Mouse (Mus musculus): ENCODE results near the gene Srgap1. TPM values are rescaled to one million over a fixed set of nuclear protein-coding genes. Genes with fewer than 3 reads are reported as not detected.

Srgap1 gene
- polyA plus RNA-seq, 1 experiment from 2014 or later = 35.5 TPM

GRCm38 (mm10) chr10:121956505-121956904 lies 90.6 kb downstream of the Srgap1 start:
- ATAC-seq (ENCODE audit: low FRiP score) = no peak
- H3K4me3 ChIP-seq = no peak overlapping the region
- H3K4me2 ChIP-seq (replicated peaks) = no peak overlapping the region
- WGBS = 75% methylated on average over 11 of the region's 11 CpGs
- H3K27ac ChIP-seq = peak overlapping the region; percentile 64
- peaks cover 32% of the 10 kb centered on the region for H3K4me1 ChIP-seq
- H3K36me3 ChIP-seq = no peaks in the 10 kb centered on the region
- H3K9me3 ChIP-seq (replicated peaks) = no peaks in the 10 kb centered on the region
- no peaks in the 10 kb centered on the region for H3K27me3 ChIP-seq
- H3K9ac ChIP-seq = no peak overlapping the region

GRCm38 (mm10) chr10:121955730-121956129 lies 91.4 kb downstream of the Srgap1 start:
- H3K4me2 ChIP-seq (replicated peaks) = no peak overlapping the region
- no peaks in the 10 kb centered on the region for H3K36me3 ChIP-seq
- H3K27ac ChIP-seq = peak overlapping the region; percentile 64; the same call in 1 of the 2 replicates
- H3K9me3 ChIP-seq (replicated peaks) = no peaks in the 10 kb centered on the region
- no peak overlapping the region for H3K9ac ChIP-seq
- 64% methylated on average over 4 of the region's 4 CpGs for WGBS
- H3K4me1 ChIP-seq = peaks cover 25% of the 10 kb centered on the region
- ATAC-seq (ENCODE audit: low FRiP score) = peak; percentile 58
- no peaks in the 10 kb centered on the region for H3K27me3 ChIP-seq
- H3K4me3 ChIP-seq = no peak overlapping the region

GRCm38 (mm10) chr10:121954877-121955276 lies 92.2 kb downstream of the Srgap1 start:
- no peaks in the 10 kb centered on the region for H3K9me3 ChIP-seq (replicated peaks)
- H3K27me3 ChIP-seq = no peaks in the 10 kb centered on the region
- no peak overlapping the region for H3K4me2 ChIP-seq (replicated peaks)
- no peak overlapping the region for H3K4me3 ChIP-seq
- no peak overlapping the region for H3K27ac ChIP-seq
- WGBS = 85% methylated on average over 6 of the region's 6 CpGs
- no peak for ATAC-seq (ENCODE audit: low FRiP score)
- H3K36me3 ChIP-seq = no peaks in the 10 kb centered on the region
- H3K4me1 ChIP-seq = peaks cover 25% of the 10 kb centered on the region
- H3K9ac ChIP-seq = no peak overlapping the region

DNA sequence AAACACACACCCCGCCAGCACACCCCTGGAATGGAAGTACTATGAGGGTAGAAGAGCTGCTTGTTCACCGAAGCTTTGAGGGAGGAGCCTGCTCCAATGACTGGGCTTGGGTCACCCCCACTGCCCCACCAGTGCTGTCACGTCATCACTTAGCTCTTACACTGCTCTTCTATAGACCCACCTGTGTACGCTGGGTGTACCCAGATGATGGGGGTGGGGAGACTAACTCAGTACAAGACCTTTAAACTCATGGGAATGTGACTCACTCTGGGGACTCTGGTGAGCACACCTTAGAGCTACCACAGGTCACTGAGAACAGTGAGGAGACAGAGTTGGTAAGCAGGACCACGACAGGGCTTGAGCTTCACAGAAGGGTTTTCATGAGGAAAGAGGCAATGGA lies 94.1 kb downstream of the Srgap1 start:
- Histone ChIP-seq H3K36me3 (no peaks in the 10 kb centered on the region), H3K27me3 (no peaks in the 10 kb centered on the region), H3K4me1 (peaks cover 21% of the 10 kb centered on the region), H3K4me3 (no peak overlapping the region), H3K27ac (no peak overlapping the region), H3K9me3 (replicated peaks) (no peaks in the 10 kb centered on the region), H3K9ac (no peak overlapping the region), H3K4me2 (replicated peaks) (no peak overlapping the region)
- no peak for ATAC-seq (ENCODE audit: low FRiP score)
- WGBS = 94% methylated on average over 5 of the region's 5 CpGs

DNA sequence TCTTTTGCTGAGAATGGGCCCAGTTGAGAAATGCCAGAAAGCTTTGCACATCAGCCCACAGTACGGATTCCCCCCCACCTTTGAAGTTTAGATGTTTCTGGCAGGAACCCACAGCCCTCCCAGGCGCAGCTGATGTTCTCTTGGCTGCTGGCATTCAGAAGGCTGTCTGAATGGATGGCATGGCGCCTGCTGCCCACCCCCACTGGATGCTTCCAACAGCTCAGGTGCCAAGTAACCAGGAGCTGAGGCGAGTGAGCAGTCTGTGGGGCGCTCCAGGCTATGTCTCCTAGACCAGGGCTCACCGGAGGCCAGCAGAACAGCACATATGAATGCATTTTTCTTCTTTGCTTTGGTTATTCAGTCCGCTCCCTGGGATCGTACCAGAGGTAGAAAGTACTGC lies 100.9 kb downstream of the Srgap1 start:
- Histone ChIP-seq H3K27ac (no peak overlapping the region), H3K9ac (no peak overlapping the region), H3K27me3 (no peaks in the 10 kb centered on the region), H3K4me2 (replicated peaks) (no peak overlapping the region), H3K36me3 (no peaks in the 10 kb centered on the region), H3K4me3 (no peak overlapping the region), H3K9me3 (replicated peaks) (no peaks in the 10 kb centered on the region), H3K4me1 (no peaks in the 10 kb centered on the region)
- ATAC-seq (ENCODE audit: low FRiP score) = no peak
- 87% methylated on average over 8 of the region's 8 CpGs for WGBS

DNA sequence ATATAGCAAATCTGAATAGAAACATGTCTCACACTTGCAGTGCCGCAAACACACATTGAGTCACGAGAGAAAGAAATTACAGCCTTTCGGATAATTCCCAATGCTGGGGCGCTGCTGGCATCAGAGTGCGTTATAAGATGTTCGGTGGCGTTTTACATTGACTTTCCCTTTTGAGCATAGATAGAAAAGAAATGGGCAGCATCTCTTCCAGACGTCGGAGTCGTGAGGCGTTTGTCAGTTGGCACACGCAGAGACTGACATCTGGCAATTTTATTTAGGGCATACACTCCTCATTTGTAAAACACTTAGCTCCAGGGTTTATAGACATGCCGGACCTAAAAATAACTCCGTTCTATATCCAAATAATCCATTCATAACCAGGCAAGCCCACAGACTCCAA lies 115.2 kb downstream of the Srgap1 start:
- 91% methylated on average over 14 of the region's 14 CpGs for WGBS
- Histone ChIP-seq H3K36me3 (no peaks in the 10 kb centered on the region), H3K27me3 (no peaks in the 10 kb centered on the region), H3K4me2 (replicated peaks) (no peak overlapping the region), H3K4me1 (peaks cover 7% of the 10 kb centered on the region; the same call in 1 of the 2 replicates), H3K4me3 (no peak overlapping the region), H3K9ac (no peak overlapping the region), H3K9me3 (replicated peaks) (no peaks in the 10 kb centered on the region), H3K27ac (no peak overlapping the region)
- no peak for ATAC-seq (ENCODE audit: low FRiP score)

DNA sequence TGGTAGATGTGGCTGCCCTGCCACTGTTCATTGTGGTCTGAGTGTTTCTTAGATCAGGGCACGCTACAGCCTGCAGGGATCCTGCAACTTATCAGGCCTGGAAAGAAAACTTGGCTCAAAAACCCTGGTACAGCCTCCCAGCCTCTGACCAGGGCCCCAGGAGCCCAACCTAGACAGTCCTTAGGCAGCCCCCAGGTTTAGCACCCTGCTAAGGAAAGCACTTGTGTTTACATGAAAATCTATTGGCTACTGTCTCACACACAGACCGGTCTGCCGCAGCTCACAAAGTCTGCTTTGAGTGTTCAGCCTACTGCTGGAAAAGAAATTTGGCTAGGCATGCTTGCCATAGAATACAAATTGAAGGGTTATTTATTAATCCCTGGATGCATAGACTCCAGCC lies 121.0 kb downstream of the Srgap1 start:
- 78% methylated on average over 3 of the region's 3 CpGs for WGBS
- Histone ChIP-seq H3K4me2 (replicated peaks) (no peak overlapping the region), H3K9me3 (replicated peaks) (no peaks in the 10 kb centered on the region), H3K9ac (no peak overlapping the region), H3K4me3 (no peak overlapping the region), H3K36me3 (peaks cover 16% of the 10 kb centered on the region), H3K27ac (no peak overlapping the region), H3K4me1 (no peaks in the 10 kb centered on the region), H3K27me3 (no peaks in the 10 kb centered on the region)
- ATAC-seq (ENCODE audit: low FRiP score) = no peak

DNA sequence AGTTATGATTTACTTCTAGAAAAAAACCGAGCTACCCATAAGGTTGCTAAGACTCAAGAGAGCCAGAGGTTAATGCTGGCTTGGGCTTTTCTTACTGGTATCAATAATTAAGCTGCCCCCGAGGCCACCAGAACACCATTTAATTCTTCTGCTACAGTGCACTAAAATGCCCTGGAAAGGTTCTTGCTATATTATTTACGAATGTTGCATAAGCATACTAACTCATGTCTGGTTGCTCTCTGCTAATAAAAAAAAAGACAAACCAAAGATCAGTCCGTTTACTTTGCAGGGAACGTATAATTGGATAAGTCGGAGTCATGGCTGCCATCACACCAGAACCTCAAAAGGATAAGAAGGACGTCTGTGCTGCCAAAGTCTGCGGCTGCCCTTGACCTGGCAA lies 128.1 kb downstream of the Srgap1 start:
- peaks cover 19% of the 10 kb centered on the region for H3K36me3 ChIP-seq
- ATAC-seq (ENCODE audit: low FRiP score) = no peak

GRCm38 (mm10) chr10:121918579-121918978 lies 128.5 kb downstream of the Srgap1 start:
- ATAC-seq (ENCODE audit: low FRiP score) = no peak
- no peak overlapping the region for H3K27ac ChIP-seq
- WGBS = 78% methylated on average over 3 of the region's 3 CpGs
- H3K4me3 ChIP-seq = no peak overlapping the region
- peaks cover 15% of the 10 kb centered on the region for H3K36me3 ChIP-seq
- H3K4me1 ChIP-seq = peaks cover 9% of the 10 kb centered on the region; the same call in 1 of the 2 replicates
- H3K27me3 ChIP-seq = no peaks in the 10 kb centered on the region
- no peak overlapping the region for H3K4me2 ChIP-seq (replicated peaks)
- no peaks in the 10 kb centered on the region for H3K9me3 ChIP-seq (replicated peaks)
- no peak overlapping the region for H3K9ac ChIP-seq

More for the DNA sequence above, 128.1 kb downstream of the Srgap1 start:
- no peak overlapping the region for H3K4me3 ChIP-seq
- no peak overlapping the region for H3K4me2 ChIP-seq (replicated peaks)
- 74% methylated on average over 8 of the region's 8 CpGs for WGBS
- no peaks in the 10 kb centered on the region for H3K27me3 ChIP-seq
- no peaks in the 10 kb centered on the region for H3K9me3 ChIP-seq (replicated peaks)
- no peak overlapping the region for H3K27ac ChIP-seq
- no peak overlapping the region for H3K9ac ChIP-seq
- peaks cover 9% of the 10 kb centered on the region; the same call in 1 of the 2 replicates for H3K4me1 ChIP-seq

GRCm38 (mm10) chr10:121915530-121915929 lies 131.6 kb downstream of the Srgap1 start:
- no peak overlapping the region for H3K27ac ChIP-seq
- no peak for ATAC-seq (ENCODE audit: low FRiP score)

DNA sequence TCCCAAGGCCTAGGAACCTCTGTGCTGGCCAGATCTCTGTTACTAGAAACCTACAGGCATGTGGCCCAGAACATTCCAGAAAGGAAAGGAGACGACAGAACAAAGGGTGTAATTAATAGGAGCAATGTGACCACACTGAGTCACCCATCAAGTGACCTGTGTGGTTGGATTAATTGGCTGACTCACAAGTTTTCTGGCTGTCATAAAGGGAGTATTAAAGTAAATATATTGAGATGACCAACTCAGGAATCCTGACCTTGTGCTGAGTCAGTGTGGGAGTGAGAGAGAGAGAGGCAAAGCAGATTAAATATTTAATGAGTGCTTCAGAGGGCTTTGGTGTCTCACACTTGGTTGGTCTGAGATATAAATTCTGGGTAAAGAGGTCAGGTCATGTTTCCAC lies 143.0 kb downstream of the Srgap1 start:
- no peak overlapping the region for H3K4me2 ChIP-seq (replicated peaks)
- H3K36me3 ChIP-seq = 0 out of 2 replicates have a peak, but pooled peaks cover 3% of the 10 kb centered on the region
- no peaks in the 10 kb centered on the region for H3K27me3 ChIP-seq
- no peak overlapping the region for H3K4me3 ChIP-seq
- no peaks in the 10 kb centered on the region for H3K9me3 ChIP-seq (replicated peaks)
- no peak overlapping the region for H3K9ac ChIP-seq
- ATAC-seq (ENCODE audit: low FRiP score) = no peak
- H3K4me1 ChIP-seq = peaks cover 4% of the 10 kb centered on the region; the same call in 1 of the 2 replicates
- no peak overlapping the region for H3K27ac ChIP-seq
- 57% methylated on average over 1 of the region's 1 CpGs for WGBS

More at GRCm38 (mm10) chr10:121915530-121915929, 131.6 kb downstream of the Srgap1 start:
- H3K4me1 ChIP-seq = peaks cover 6% of the 10 kb centered on the region; the same call in 1 of the 2 replicates
- no peak overlapping the region for H3K4me2 ChIP-seq (replicated peaks)
- WGBS = 85% methylated on average over 12 of the region's 12 CpGs
- no peaks in the 10 kb centered on the region for H3K27me3 ChIP-seq
- no peak overlapping the region for H3K9ac ChIP-seq
- H3K36me3 ChIP-seq = peaks cover 4% of the 10 kb centered on the region; the same call in 1 of the 2 replicates
- H3K4me3 ChIP-seq = no peak overlapping the region
- no peaks in the 10 kb centered on the region for H3K9me3 ChIP-seq (replicated peaks)

DNA sequence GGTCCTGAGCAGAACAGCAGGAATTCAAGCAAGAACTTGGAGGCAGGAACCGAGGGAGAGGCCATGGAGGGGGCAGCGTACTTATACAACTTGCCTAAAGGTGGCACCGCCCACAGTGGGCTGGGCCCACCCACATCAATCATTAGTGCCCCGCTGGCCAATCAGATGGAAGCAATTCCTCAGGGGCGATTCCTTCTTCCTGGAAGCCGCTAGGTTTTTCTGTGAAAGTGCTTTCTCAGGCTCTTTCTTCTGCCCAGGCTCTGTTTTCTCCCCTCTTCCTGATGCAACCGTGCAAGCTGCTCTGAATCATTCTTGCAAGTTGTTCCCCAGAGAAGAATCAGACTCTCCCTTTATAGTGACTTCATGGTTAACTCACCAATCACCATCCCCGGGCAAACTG lies 144.5 kb downstream of the Srgap1 start:
- Histone ChIP-seq H3K9me3 (replicated peaks) (no peaks in the 10 kb centered on the region), H3K27ac (no peak overlapping the region), H3K27me3 (no peaks in the 10 kb centered on the region), H3K4me1 (peaks cover 7% of the 10 kb centered on the region; the same call in 1 of the 2 replicates), H3K36me3 (0 out of 2 replicates have a peak, but pooled peaks cover 3% of the 10 kb centered on the region), H3K9ac (no peak overlapping the region), H3K4me2 (replicated peaks) (no peak overlapping the region), H3K4me3 (no peak overlapping the region)
- no peak for ATAC-seq (ENCODE audit: low FRiP score)
- WGBS = 87% methylated on average over 8 of the region's 8 CpGs

GRCm38 (mm10) chr10:121900772-121901171 lies 146.3 kb downstream of the Srgap1 start:
- Histone ChIP-seq H3K4me3 (no peak overlapping the region), H3K36me3 (0 out of 2 replicates have a peak, but pooled peaks cover 3% of the 10 kb centered on the region), H3K4me2 (replicated peaks) (no peak overlapping the region), H3K27ac (no peak overlapping the region), H3K9ac (no peak overlapping the region), H3K27me3 (no peaks in the 10 kb centered on the region), H3K4me1 (peaks cover 7% of the 10 kb centered on the region; the same call in 1 of the 2 replicates), H3K9me3 (replicated peaks) (no peaks in the 10 kb centered on the region)
- WGBS = 82% methylated on average over 6 of the region's 6 CpGs
- no peak for ATAC-seq (ENCODE audit: low FRiP score)

All from hindbrain, embryonic 12.5 days (tissue).